Mouse (Mus musculus) lung, postnatal 0 days (tissue): ENCODE measurements around the gene Prox2. TPM values are rescaled to one million over a fixed set of nuclear protein-coding genes. Genes with fewer than 3 reads are reported as not detected.

Experiments used
- ATAC-seq: fragments of 200-750 bp; cut with Nextera tagmentation; 2 replicates; pipeline ENCODE4 v1.8.0; 2017; ENCODE audit warnings: moderate library complexity
- DNase-seq: peaks from one replicate; pipeline ENCODE4 v3.0.0-alpha.2; 2016; ENCODE audit warnings: low spot score
- H3K27ac ChIP-seq: fragments of 300-500 bp; sonication (generic); 2 replicates; pipeline ENCODE4 v1.5.1; 2014; ENCODE audit warnings: antibody characterized with exemption, mild to moderate bottlenecking, low read length, mixed read lengths
- H3K27me3 ChIP-seq: fragments of 300-500 bp; sonication (generic); replicated peaks from 2 replicates; pipeline ENCODE4 v1.6.1; 2014; ENCODE audit warnings: low read length, mixed read lengths; ENCODE audit not compliant: insufficient read depth
- H3K36me3 ChIP-seq: fragments of 300-500 bp; sonication (generic); 2 replicates; pipeline ENCODE4 v1.6.1; 2014; ENCODE audit warnings: low read length, mixed read lengths; ENCODE audit not compliant: insufficient read depth
- H3K4me1 ChIP-seq: fragments of 300-500 bp; sonication (generic); 2 replicates; pipeline ENCODE4 v1.6.1; 2014; ENCODE audit warnings: antibody characterized with exemption, low read depth, low read length, mixed read lengths; ENCODE audit not compliant: insufficient read depth
- H3K4me2 ChIP-seq: fragments of 300-500 bp; sonication (generic); replicated peaks from 2 replicates; pipeline ENCODE4 v1.6.1; 2014; ENCODE audit warnings: low read depth, mild to moderate bottlenecking, low read length, moderate library complexity, mixed read lengths
- H3K4me3 ChIP-seq: fragments of 300-500 bp; sonication (generic); 2 replicates; pipeline ENCODE4 v1.5.1; 2014; ENCODE audit warnings: low read depth, low read length
- H3K9ac ChIP-seq: fragments of 300-500 bp; sonication (generic); replicated peaks from 2 replicates; pipeline ENCODE4 v1.6.1; 2014; ENCODE audit warnings: low read depth, mild to moderate bottlenecking
- H3K9me3 ChIP-seq: fragments of 300-500 bp; sonication (generic); 2 replicates; pipeline ENCODE4 v1.6.1; 2016; ENCODE audit warnings: low read length, mixed read lengths
- CTCF ChIP-seq: IDR thresholded peaks from 2 replicates; pipeline ENCODE4 v1.5.1; 2016; ENCODE audit warnings: antibody characterized with exemption, mild to moderate bottlenecking
- EP300 ChIP-seq: IDR thresholded peaks from 2 replicates; pipeline ENCODE4 v1.6.1; 2016; ENCODE audit warnings: antibody characterized with exemption, mild to moderate bottlenecking, control low read depth
- WGBS: fragments of 180-500 bp; shearing (Covaris S2); extraction: QIAGEN DNeasy Blood & Tissue Kit; methylation state at CpG from one replicate; pipeline ENCODE4 v1.1.7; 2014; 5-methylcytosine and 5-hydroxymethylcytosine counted together
- polyA plus RNA-seq: library from polyadenylated mRNA; unstranded; fragments of >200 nt; fragmentation: Nextera tagmentation; extraction: Ambion mirVana; gene quantifications from 2 replicates; pipeline ENCODE4 v1.2.1, GENCODE M21; 2015

Gene Prox2
- polyA plus RNA-seq, 1 experiment from 2014 or later = 3.7 TPM

DNA sequence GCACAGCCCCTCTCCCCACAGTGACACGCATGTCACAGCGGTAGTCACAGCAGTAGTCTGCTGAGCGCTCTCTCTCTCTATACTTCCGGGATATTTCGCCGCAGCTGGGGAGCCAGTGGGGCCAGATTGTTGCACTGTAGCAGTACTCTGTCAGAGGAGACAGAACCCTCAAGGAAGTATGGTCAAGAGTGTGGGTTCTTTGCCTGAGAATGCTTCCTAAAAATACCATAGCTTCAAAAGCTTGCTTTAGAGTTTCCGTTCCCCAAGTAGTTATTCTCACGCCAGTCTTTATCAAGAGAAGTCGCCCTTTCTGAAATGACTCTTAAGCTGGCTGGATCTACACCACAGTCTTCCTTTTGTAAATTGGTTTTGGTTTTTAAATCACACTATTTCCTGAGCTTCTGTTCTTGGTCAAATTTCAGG lies 12.6 kb upstream of the Prox2 start:
- ATAC-seq (no peak), DNase-seq (peak; percentile 5)
- Histone ChIP-seq H3K9ac (no peak overlapping the region), H3K27ac (no peak overlapping the region), H3K4me3 (no peak overlapping the region), H3K36me3 (peaks cover 62% of the 10 kb centered on the region), H3K27me3 (no peaks in the 10 kb centered on the region), H3K9me3 (no peaks in the 10 kb centered on the region), H3K4me1 (no peaks in the 10 kb centered on the region), H3K4me2 (no peak overlapping the region)
- no peak for TF ChIP-seq EP300
- WGBS = 92% methylated on average over 9 of the region's 9 CpGs

DNA sequence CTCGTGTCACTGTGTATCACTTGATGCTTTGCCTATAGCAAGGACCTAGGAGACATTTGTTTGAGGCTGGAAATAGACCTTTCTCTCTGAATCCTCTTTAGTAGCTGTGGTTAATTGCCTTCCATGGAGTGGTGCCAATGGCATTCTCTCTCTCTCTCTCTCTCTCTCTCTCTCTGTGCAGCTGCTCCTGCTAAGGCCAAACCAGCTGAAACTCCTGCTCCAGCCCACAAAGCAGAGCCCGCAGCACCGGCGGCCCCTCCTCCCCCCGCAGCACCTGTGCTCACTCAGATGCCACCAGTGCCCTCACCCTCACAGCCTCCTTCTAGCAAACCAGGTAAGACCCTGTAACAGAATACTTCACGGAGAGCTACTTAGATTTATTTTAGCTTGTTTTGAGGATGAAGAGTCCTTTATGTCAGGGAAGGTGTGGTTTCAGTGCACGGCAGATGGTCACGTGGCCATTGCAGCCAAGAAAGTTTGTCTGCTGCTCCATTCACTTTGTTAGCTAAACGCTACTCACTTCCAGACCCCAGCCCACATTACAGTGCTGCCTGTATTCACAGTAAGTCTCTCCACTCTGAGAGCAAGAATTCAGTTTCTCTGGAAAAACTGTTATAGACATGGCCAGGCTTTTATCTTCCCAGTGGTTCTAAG lies 11.4 kb upstream of the Prox2 start:
- no peak for ATAC-seq

GRCm38 (mm10) chr12:85115678-85116077 lies 5.1 kb upstream of the Prox2 start:
- no peaks in the 10 kb centered on the region for H3K9me3 ChIP-seq
- no peak overlapping the region for H3K4me2 ChIP-seq
- peaks cover 28% of the 10 kb centered on the region; the same call in 1 of the 2 replicates for H3K4me1 ChIP-seq
- H3K9ac ChIP-seq = no peak overlapping the region
- ATAC-seq (peak; percentile 94), DNase-seq (peak; percentile 93)
- TF ChIP-seq EP300 = peak; percentile 92
- TF ChIP-seq CTCF = no peak
- WGBS = 46% methylated on average over 7 of the region's 7 CpGs
- 0 out of 2 replicates have a peak overlapping the region, but pooled peaks have one; percentile 8 for H3K27ac ChIP-seq
- peaks cover 17% of the 10 kb centered on the region for H3K36me3 ChIP-seq
- no peak overlapping the region for H3K4me3 ChIP-seq
- H3K27me3 ChIP-seq = no peaks in the 10 kb centered on the region

More for the DNA sequence above, 11.4 kb upstream of the Prox2 start:
- H3K4me1 ChIP-seq = 0 out of 2 replicates have a peak, but pooled peaks cover under 1% of the 10 kb centered on the region
- no peak for TF ChIP-seq EP300
- no peak for TF ChIP-seq CTCF
- no peak overlapping the region for H3K4me3 ChIP-seq
- peaks cover 52% of the 10 kb centered on the region for H3K36me3 ChIP-seq
- H3K4me2 ChIP-seq = no peak overlapping the region
- H3K27me3 ChIP-seq = no peaks in the 10 kb centered on the region
- DNase-seq = no peak
- H3K27ac ChIP-seq = no peak overlapping the region
- WGBS = 88% methylated on average over 9 of the region's 9 CpGs
- H3K9me3 ChIP-seq = no peaks in the 10 kb centered on the region
- H3K9ac ChIP-seq = no peak overlapping the region

DNA sequence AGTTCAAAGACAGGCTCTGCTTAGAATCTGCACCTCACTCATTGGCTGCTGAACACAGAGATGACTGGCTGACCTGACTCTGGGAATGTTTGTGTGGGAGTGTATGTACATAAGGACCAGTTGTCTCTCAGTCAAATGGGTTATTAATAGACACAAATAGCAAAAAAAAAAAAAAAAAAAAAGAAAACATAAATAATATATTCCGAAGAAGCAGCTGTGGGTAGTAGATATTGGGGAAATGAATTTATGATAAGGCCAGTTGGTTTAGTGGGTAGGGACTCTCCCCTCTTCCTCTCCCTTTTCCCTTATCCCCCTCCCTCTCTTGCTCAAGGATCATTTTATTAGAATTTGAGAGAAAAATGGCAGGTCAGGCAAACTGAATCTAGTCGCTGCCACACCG lies 3.4 kb upstream of the Prox2 start:
- WGBS = 85% methylated on average over 3 of the region's 3 CpGs
- TF ChIP-seq CTCF = no peak
- TF ChIP-seq EP300 = no peak

DNA sequence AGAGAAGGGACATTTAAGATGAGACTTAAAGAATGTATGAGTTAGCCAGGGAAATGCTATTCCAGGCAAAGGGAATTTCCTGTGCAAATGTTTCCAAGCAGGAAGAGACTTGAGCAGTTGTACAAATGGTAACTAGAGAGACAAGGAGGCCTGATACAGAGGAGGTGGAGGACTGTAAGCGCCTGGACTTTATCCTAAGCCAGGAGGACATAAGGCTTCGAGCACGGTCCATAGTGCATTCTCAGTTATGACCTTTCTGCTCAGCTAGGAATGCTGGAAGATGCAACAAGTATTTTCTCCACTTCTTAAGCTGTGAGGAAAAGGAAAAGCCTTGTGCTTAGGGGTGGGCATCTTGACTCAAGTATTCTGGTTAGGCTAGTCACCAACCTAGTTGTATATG lies 2.8 kb upstream of the Prox2 start:
- no peak for DNase-seq
- Histone ChIP-seq H3K9me3 (no peaks in the 10 kb centered on the region), H3K9ac (no peak overlapping the region), H3K27ac (no peak overlapping the region), H3K4me2 (no peak overlapping the region), H3K27me3 (no peaks in the 10 kb centered on the region), H3K36me3 (0 out of 2 replicates have a peak, but pooled peaks cover 3% of the 10 kb centered on the region), H3K4me1 (peaks cover 32% of the 10 kb centered on the region; the same call in 1 of the 2 replicates), H3K4me3 (no peak overlapping the region)
- TF ChIP-seq EP300 (no peak), CTCF (no peak)
- no peak for ATAC-seq
- WGBS = 85% methylated on average over 3 of the region's 3 CpGs

More for the DNA sequence above, 3.4 kb upstream of the Prox2 start:
- Histone ChIP-seq H3K4me3 (no peak overlapping the region), H3K36me3 (peaks cover 8% of the 10 kb centered on the region; the same call in 1 of the 2 replicates), H3K4me2 (no peak overlapping the region), H3K27me3 (no peaks in the 10 kb centered on the region), H3K4me1 (peaks cover 32% of the 10 kb centered on the region; the same call in 1 of the 2 replicates), H3K9ac (no peak overlapping the region), H3K27ac (no peak overlapping the region), H3K9me3 (no peaks in the 10 kb centered on the region)
- DNase-seq (no peak), ATAC-seq (no peak)

GRCm38 (mm10) chr12:85112550-85113251 lies 2.1 kb upstream of the Prox2 start:
- Histone ChIP-seq H3K9me3 (no peaks in the 10 kb centered on the region), H3K9ac (no peak overlapping the region), H3K4me1 (peaks cover 32% of the 10 kb centered on the region; the same call in 1 of the 2 replicates), H3K4me2 (no peak overlapping the region), H3K36me3 (no peaks in the 10 kb centered on the region), H3K27ac (no peak overlapping the region), H3K4me3 (no peak overlapping the region), H3K27me3 (no peaks in the 10 kb centered on the region)
- no peak for ATAC-seq
- no peak for TF ChIP-seq EP300
- TF ChIP-seq CTCF = no peak
- WGBS = 75% methylated on average over 7 of the region's 7 CpGs
- DNase-seq = no peak
